Mouse (Mus musculus) naive thymus-derived CD4-positive, alpha-beta T cell, adult 2 months (primary cell): ENCODE measurements around the gene Sppl3.
A peak's percentile ranks its signal among the peaks of the same experiment; 100 is the strongest.
"Not testable (repeated sequence)": the region's sequence is repeated elsewhere in the genome, so short reads cannot be mapped to it uniquely, and the experiment has no call there.

ENCODE experiments used
- DNase-seq: peaks from one replicate; pipeline ENCODE4 v3.0.0-alpha.2; 2011; ENCODE audit warnings: low read depth

Sppl3 gene

DNA sequence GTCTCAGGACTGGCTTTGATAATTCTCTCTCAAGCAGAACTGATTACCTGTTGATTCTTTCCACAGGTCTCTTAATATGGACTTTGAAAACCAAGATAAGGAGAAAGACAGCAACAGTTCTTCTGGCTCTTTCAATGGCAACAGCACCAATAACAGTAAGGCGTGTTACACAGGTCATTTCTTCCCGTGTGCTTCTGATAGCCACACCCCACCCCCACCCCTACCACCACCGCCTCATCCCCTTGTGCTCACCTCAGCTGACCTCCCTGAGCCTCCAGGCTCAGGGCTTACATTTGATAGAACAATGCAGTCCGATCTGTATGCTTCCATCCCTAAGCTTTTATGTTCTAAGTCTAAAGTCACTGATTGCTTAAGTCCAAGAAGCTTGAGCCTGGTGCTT, 63.8 kb downstream of the Sppl3 start:
- no peak for DNase-seq

DNA sequence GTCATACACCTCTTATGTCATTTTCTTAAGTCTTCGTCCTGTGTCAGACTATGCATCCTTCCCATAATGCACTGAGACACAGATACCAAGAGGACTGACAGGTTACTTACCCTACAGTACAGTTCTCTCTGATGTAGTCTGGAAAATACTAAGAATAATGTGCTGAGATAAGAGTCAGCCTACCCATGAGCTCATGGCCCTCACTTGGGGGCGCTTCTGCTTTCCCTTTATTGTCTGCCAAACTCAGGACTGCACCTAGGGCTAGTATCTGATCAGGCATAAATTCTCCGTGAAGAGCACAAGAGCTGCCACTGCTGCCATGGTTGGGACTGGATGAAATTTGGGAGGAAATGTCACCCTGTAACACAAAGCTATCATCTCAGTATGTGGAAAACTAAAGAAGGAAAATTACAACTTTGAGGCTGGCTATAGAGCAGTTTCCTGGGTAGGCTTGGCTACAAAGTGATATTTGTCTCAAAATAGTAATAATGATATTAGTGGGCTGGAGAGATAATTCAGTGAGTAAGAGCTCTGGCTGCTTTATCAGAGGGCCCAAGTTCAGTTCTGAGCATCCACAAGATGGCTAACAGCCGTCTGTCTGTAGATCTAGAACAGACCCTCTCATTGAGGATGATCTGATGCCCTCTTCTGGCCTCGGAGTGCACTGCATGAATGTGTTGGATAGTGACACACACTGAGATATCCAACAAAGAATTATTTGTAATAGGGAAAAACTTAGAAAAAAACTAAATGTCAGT, 65.4 kb downstream of the Sppl3 start:
- peak; percentile 79 for DNase-seq

GRCm38 (mm10) chr5:115081636-115082035, 70.7 kb downstream of the Sppl3 start:
- DNase-seq: no peak

DNA sequence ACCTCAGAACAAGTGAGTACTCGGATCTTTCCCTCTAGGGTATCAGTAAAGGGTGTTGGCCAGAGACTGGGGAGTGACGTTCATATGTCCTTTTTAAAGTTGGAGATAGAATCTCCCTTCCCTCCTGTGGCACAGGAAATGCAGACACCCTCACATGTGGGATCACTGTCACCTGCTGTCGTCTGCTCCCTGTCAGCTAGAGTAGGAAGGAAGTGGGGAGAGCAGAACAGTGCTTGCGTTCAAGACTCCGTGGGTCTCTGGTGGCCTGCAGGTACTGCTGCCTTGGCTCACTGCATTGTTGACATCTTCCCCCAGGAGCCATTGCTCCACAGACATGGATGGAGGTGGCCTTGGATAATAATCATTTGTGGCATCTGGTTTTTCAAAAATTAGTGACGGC, 72.6 kb downstream of the Sppl3 start:
- peak; percentile 54 for DNase-seq

DNA sequence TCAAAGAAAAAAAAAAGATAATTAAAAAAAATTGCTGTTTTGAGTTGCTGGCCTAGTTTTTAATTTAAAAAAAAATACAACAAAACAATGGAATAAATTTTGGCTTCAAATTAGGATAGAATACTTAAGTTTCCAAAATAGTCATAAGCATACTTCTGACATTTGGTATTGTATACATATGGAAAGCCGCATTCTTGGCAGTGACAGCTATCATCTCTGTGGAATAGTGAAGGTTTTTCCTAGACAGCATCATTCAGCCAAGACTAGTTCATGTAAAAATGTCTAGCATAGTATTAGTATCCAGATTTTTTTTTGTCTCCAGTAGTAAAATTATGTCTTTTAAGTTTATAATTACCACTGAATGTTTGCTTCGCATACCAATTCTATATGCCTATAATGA, 74.7 kb downstream of the Sppl3 start:
- no peak for DNase-seq

- DNase-seq: no peak
These were observed 78.8 kb downstream of the Sppl3 start for GRCm38 (mm10) chr5:115089592-115090268.

GRCm38 (mm10) chr5:115091015-115091414, 80.1 kb downstream of the Sppl3 start:
- DNase-seq: no peak

GRCm38 (mm10) chr5:115091776-115092175, 80.8 kb downstream of the Sppl3 start:
- peak; percentile 44 for DNase-seq

DNA sequence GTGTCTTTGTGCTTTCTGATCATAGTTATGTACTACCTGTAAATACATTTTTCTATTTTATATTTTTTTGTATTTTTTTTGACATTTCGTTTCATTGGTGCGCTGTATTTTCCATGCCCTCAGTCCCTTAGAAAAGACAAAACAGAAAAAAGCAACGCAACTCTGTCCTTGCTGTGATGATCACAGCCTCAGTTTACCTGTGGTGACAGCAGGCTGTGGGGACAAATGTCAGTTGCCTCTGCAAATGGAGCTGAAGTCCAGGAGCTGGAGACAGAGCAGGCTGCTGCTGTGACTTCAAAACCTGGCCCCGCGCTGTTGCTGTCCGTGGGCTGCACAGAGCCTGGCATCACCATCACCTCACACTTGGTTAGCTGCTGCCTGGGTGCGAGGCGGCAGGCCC, 87.3 kb downstream of the Sppl3 start, which contains the start of gene Gm10401:
Gene Gm10401 (minus strand): TSS at position 101 of the 400 bp plus-strand sequence.
- no peak for DNase-seq

- no peak for DNase-seq
These were observed 88.6 kb downstream of the Sppl3 start for GRCm38 (mm10) chr5:115099530-115099929.

- DNase-seq: no peak
These were observed 89.1 kb downstream of the Sppl3 start for GRCm38 (mm10) chr5:115099991-115100390.

DNA sequence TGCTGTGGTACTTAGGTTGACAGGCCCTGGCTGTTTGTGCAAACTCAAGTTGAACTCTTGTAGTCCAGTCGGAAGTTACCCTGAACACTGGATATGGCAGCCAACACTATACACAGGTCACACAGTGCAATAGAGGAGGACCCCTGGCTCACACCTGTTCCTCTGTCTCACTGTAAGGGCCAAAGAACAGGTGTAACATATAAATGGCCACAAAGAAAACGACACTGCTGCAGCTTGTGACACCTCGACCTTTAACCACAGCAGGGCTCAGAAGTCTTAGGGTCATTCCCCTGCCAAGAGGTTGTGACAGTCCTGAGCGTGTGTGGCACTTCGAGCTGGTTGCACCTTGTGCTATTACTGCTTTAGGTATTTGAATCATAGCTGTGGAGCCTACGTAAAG, 89.5 kb downstream of the Sppl3 start:
- DNase-seq: no peak

- no peak for DNase-seq
These were observed 91.3 kb downstream of the Sppl3 start for GRCm38 (mm10) chr5:115102231-115102630.

- DNase-seq: not testable (repeated sequence)
These were observed 92.3 kb downstream of the Sppl3 start for GRCm38 (mm10) chr5:115103253-115103652.

- no peak for DNase-seq
These were observed 100.2 kb downstream of the Sppl3 start for GRCm38 (mm10) chr5:115111156-115111555.

GRCm38 (mm10) chr5:115113244-115113643, 102.3 kb downstream of the Sppl3 start:
- no peak for DNase-seq

DNA sequence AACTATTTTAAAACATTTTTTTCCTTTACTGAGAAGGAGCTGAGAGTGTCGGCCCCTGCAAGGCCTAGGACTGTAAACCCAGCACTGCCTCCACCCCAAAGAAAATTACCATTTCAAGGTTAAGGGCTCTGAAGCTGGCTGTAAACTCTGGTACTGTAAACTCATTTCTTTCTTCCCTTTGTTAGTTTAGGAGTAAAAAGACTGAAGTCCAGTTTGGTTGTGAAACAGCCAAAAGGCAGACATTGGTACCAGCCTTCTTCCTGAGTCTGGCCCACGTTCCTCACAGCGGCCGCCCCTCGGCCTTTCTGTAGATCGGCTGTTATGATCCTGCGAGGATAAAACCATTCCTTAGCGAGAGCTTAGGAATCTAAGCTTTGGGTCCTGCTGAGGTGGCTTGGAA, 103.6 kb downstream of the Sppl3 start:
- DNase-seq: no peak

DNA sequence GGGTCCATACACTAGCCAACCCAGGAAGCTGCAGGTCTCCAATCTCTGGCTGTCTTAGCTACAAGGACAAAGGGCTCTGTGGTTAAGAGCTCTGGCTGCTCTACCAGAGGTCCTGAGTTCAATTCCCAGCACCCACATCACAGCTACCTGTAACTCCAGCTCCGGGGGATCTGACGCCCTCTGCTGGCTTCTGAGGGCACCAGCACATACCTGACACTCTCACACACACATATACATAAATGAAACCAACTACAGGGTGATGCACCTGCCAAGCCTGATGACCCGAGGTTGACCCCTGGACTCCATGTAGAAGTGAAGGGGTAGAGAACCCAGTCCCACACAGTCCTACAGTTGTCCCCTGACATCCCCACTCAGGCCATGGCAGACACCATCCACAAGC, 105.5 kb downstream of the Sppl3 start:
- no peak for DNase-seq

DNA sequence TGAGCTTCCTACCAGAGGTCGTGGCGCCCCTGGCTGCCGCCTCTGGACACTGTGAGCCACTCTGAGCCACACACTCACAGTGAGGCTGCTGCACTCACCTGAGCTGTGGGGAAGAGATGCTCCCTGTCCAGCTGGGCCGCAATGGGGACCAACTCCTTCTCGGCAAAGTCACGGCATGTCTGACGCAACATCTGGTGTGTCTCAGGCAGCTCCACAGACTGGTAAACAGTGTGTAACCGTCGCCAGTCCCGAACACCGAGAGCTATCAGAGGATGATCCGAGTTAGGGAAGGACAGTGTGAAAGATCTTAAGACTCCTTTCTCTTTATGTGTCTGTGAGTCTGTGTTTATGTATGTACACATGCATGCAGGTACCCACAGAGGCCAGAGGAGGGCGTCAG, 106.5 kb downstream of the Sppl3 start:
- no peak for DNase-seq

- DNase-seq: peak; percentile 89
These were observed 108.1 kb downstream of the Sppl3 start, which contains the start of gene Acads for GRCm38 (mm10) chr5:115118961-115119570. Acads (minus strand) TSS chr5:115119346.

GRCm38 (mm10) chr5:115120978-115121377, 110.0 kb downstream of the Sppl3 start:
- no peak for DNase-seq

DNA sequence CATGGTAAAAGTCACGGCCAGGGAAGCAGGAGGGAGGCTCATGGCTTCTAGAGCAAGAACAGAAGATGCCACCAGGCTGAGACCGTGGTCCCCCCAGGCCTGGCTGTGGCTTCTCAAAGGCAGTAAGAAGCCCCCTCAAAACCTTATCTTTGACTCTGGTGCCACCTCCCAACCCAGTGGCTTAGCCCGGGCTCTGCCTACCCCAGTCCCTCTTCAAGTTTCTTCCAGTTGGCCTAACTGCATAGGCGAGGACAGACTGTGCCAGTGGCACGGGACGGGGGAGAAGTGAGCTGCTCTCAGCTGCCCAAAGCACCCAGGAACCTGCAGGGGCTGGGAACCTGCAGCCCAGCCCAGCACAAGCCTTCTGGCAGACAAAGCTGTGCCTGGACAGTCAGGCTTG, 113.8 kb downstream of the Sppl3 start:
- no peak for DNase-seq
